Mouse (Mus musculus) urinary bladder, postnatal 25 days (tissue): ENCODE results near the gene Fbxl12.
A peak's percentile ranks its signal among the peaks of the same experiment; 100 is the strongest.
"Not testable (repeated sequence)": the region's sequence is repeated elsewhere in the genome, so short reads cannot be mapped to it uniquely, and the experiment has no call there.

Experiments used
- DNase-seq: peaks from one replicate; pipeline ENCODE4 v3.0.0; 2022; ENCODE audit warnings: low spot score

The Fbxl12 gene

GRCm38 (mm10) chr9:20651602-20652259, 7.2 kb upstream of the Fbxl12 start, which contains the start of gene Pin1:
TSS of gene Pin1 (plus strand) at chr9:20652095.
- DNase-seq: peak; percentile 96

- no peak for DNase-seq
Observed at GRCm38 (mm10) chr9:20645121-20645520, 554 bp upstream of the Fbxl12 start.

DNA sequence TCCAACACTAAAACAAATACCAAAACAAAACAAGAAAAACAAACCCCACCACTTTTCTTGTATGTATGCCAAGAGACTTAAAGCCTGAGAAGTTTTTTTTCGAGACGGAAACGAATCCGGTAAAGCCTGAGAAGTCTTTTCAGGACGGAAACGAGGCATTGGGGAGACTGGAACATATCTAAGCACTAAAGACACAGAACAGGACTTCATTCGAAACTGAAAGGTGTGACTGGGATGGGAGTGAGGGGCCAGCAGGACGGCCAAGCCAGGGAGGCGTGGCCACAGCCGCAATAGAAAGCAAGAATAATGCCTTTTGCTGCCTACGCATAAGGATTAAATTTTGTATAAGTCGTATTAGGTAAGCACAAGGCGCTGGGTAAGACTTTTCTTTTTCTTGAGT, 786 bp downstream of the Fbxl12 start:
- no peak for DNase-seq

GRCm38 (mm10) chr9:20642896-20643466, 1.6 kb downstream of the Fbxl12 start:
- DNase-seq: peak; percentile 60

- DNase-seq: peak; percentile 52
Observed at GRCm38 (mm10) chr9:20642101-20642895, 2.3 kb downstream of the Fbxl12 start, which contains the start of gene Ubl5. TSS of gene Ubl5 (plus strand) at chr9:20642878.

GRCm38 (mm10) chr9:20641501-20641900, 3.1 kb downstream of the Fbxl12 start:
- DNase-seq: no peak

- DNase-seq: no peak
Observed at GRCm38 (mm10) chr9:20639486-20639885, 5.1 kb downstream of the Fbxl12 start.

- DNase-seq: no peak
Observed at GRCm38 (mm10) chr9:20638552-20638951, 6.0 kb downstream of the Fbxl12 start.

- no peak for DNase-seq
Observed at GRCm38 (mm10) chr9:20636790-20637189, 7.8 kb downstream of the Fbxl12 start.

- no peak for DNase-seq
Observed at GRCm38 (mm10) chr9:20636256-20636655, 8.3 kb downstream of the Fbxl12 start.

GRCm38 (mm10) chr9:20635676-20636075, 8.9 kb downstream of the Fbxl12 start:
- not testable (repeated sequence) for DNase-seq

- DNase-seq: no peak
Observed at GRCm38 (mm10) chr9:20631332-20631731, 13.2 kb downstream of the Fbxl12 start.

- no peak for DNase-seq
Observed at GRCm38 (mm10) chr9:20616685-20617084, 27.9 kb downstream of the Fbxl12 start.

GRCm38 (mm10) chr9:20611976-20612375, 32.6 kb downstream of the Fbxl12 start:
- DNase-seq: no peak

GRCm38 (mm10) chr9:20609831-20610464, 34.6 kb downstream of the Fbxl12 start:
- no peak for DNase-seq

GRCm38 (mm10) chr9:20607100-20607974, 37.2 kb downstream of the Fbxl12 start:
- DNase-seq: peak; percentile 75

DNA sequence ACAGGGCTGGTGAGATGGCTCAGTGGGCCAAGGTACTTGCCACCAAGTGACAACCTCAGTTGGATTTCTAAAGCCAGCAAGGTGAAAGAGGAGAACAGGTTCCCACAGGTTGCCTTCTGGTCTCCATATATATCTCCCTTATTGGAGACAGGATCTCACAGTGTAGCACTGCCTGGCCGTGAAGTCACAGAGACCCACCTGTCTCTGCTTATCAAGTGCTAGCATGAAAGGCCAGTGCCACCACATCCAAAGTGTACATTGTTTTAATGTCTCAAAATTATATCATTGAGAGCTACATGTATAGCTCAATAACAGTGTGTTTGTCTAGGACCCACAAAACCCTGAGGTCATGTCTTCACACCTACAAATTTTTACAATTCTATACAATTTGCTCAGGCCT, 38.3 kb downstream of the Fbxl12 start:
- no peak for DNase-seq

DNA sequence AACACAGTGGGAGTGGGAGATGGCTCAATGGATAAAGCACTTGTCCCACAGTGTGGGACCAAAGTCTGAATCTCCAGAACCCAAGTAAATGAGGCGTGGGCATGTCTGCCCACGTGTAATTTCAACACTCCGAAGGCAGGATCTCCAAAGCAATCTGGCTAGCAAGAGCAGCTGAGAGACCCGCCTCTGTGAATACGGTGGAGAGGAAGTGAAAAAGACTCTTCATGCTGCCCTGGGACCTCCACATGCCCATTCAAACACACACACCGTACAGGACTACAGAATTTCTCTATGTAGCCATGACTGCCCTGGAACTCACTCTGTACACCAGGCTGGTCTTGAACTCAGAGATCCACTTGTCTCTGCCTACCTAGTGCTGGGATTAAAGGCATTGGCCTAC, 43.3 kb downstream of the Fbxl12 start:
- no peak for DNase-seq

- DNase-seq: peak; percentile 97
Observed at GRCm38 (mm10) chr9:20581175-20581634, 63.4 kb downstream of the Fbxl12 start, which contains the start of gene Zfp846. TSS of gene Zfp846 (plus strand) at chr9:20581291.

DNA sequence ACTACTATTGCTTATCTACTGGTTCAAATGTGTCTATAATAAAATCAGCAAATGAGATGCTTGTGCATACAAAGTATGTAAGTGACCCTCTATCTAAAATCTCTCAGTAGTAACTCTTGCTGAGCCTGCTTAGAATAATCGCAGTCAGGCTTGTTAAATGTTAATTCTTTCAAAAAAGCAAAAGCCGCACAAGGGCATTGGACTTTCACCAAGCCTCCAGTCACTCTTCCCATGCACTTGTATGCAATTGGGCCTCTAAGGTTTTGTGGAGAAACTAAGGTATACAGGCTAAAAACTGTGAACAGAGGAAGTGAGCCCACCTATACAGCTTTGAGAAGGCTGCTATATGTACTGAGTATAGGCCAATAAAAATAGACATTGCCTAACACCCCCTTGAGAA, 68.0 kb downstream of the Fbxl12 start:
- DNase-seq: no peak

- no peak for DNase-seq
Observed at GRCm38 (mm10) chr9:20571060-20571459, 73.5 kb downstream of the Fbxl12 start.
